In the genomic region with DNA sequence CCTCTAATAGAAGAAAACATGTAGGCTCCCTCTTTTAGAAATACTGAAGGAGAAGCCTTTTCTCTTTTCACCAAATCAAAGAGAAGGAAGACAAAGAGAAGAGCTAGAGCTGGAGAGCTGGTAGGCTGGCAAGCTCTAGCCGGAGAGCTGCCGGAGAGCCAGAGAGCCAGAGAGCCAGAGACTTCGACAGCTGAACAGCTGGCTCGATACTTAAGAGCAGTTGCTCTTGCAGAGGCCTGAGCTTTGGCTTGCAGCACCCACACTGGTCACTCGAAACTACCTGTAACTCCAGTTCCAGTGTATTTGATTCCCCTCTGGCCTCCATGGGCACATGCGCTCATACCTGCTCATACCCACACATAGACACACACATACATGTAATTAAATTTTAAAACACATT, we compare ENCODE assay signal across 16 mouse cellular contexts.
"Had no signal": no experiment of that assay in that cellular context is flagged by ENCODE, and none has a peak within 500 bp of the region (broad histone marks: within the 10 kb centered on the region; RNA-seq: fewer than 3 reads in every experiment).

No protein-coding gene starts in this region.

- H3K36me3 ChIP-seq: midbrain, embryonic 12.5 days; neural tube, embryonic 13.5 days; neural tube, embryonic 15.5 days; stomach, embryonic 15.5 days had no signal

- H3K27me3 ChIP-seq: midbrain, embryonic 12.5 days; neural tube, embryonic 13.5 days; neural tube, embryonic 15.5 days; stomach, embryonic 15.5 days had no signal

- H3K4me2 ChIP-seq: lung, embryonic 14.5 days; midbrain, embryonic 12.5 days; neural tube, embryonic 13.5 days; neural tube, embryonic 15.5 days; stomach, embryonic 15.5 days had no signal

- H3K4me3 ChIP-seq: megakaryocyte, embryonic 14.5 days; midbrain, embryonic 12.5 days; neural tube, embryonic 13.5 days; neural tube, embryonic 15.5 days; stomach, embryonic 15.5 days had no signal

- DNase-seq: lung, adult 18-20 months; lung, embryonic 14.5 days; lung, postnatal 10 days; midbrain, embryonic 14.5 days; retina, postnatal 1 day; right cerebral cortex, adult 18-20 months; right cerebral cortex, postnatal 25 days; right cerebral cortex, postnatal 4 days; thymus, adult 2 months; thymus, postnatal 25 days; thymus, postnatal 4 days had no signal
